Mouse (Mus musculus): ENCODE measurements around the gene Mgea5. TPM values are rescaled to one million over a fixed set of nuclear protein-coding genes. Genes with fewer than 3 reads are reported as not detected.

Mgea5 gene
- polyA plus RNA-seq, 1 experiment = 2.3 TPM

GRCm38 (mm10) chr19:45803408-45803807 is 19.8 kb upstream of the Mgea5 start:
- TF ChIP-seq GATA1 (IDR thresholded peaks at IDR 0.05; ENCODE audit: low read length) = no peak
- TF ChIP-seq TAL1 (IDR thresholded peaks at IDR 0.05; ENCODE audit: low read length) = no peak
- peaks cover 37% of the 10 kb centered on the region for H3K4me1 ChIP-seq (ENCODE audit: control insufficient read depth)
- peaks cover 7% of the 10 kb centered on the region for H3K9me3 ChIP-seq (ENCODE audit: control insufficient read depth, low read length)
- H3K27me3 ChIP-seq (ENCODE audit: control insufficient read depth) = peaks cover 9% of the 10 kb centered on the region
- no peaks in the 10 kb centered on the region for H3K36me3 ChIP-seq (ENCODE audit: control insufficient read depth)
- peak overlapping the region; percentile 55 for H3K4me3 ChIP-seq (replicated peaks)

GRCm38 (mm10) chr19:45802702-45803101 is 19.1 kb upstream of the Mgea5 start:
- Histone ChIP-seq H3K4me1 (ENCODE audit: control insufficient read depth) (peaks cover 37% of the 10 kb centered on the region), H3K27me3 (ENCODE audit: control insufficient read depth) (peaks cover 9% of the 10 kb centered on the region), H3K36me3 (ENCODE audit: control insufficient read depth) (no peaks in the 10 kb centered on the region), H3K4me3 (replicated peaks) (peak overlapping the region; percentile 55), H3K9me3 (ENCODE audit: control insufficient read depth, low read length) (peaks cover 7% of the 10 kb centered on the region)
- no peak for TF ChIP-seq TAL1 (IDR thresholded peaks at IDR 0.05; ENCODE audit: low read length)
- no peak for TF ChIP-seq GATA1 (IDR thresholded peaks at IDR 0.05; ENCODE audit: low read length)

GRCm38 (mm10) chr19:45796879-45797278 is 13.2 kb upstream of the Mgea5 start:
- H3K4me3 ChIP-seq (replicated peaks) = no peak overlapping the region
- H3K4me1 ChIP-seq (ENCODE audit: control insufficient read depth) = peaks cover 22% of the 10 kb centered on the region
- TF ChIP-seq TAL1 (IDR thresholded peaks at IDR 0.05; ENCODE audit: low read length) (no peak), GATA1 (IDR thresholded peaks at IDR 0.05; ENCODE audit: low read length) (no peak)
- no peaks in the 10 kb centered on the region for H3K36me3 ChIP-seq (ENCODE audit: control insufficient read depth)
- H3K27me3 ChIP-seq (ENCODE audit: control insufficient read depth) = no peaks in the 10 kb centered on the region
- peaks cover 7% of the 10 kb centered on the region for H3K9me3 ChIP-seq (ENCODE audit: control insufficient read depth, low read length)

- Histone ChIP-seq H3K4me3 (replicated peaks) (peak overlapping the region; percentile 16), H3K27me3 (ENCODE audit: control insufficient read depth) (no peaks in the 10 kb centered on the region), H3K9me3 (ENCODE audit: control insufficient read depth, low read length) (peaks cover 7% of the 10 kb centered on the region), H3K4me1 (ENCODE audit: control insufficient read depth) (peaks cover 21% of the 10 kb centered on the region), H3K36me3 (ENCODE audit: control insufficient read depth) (no peaks in the 10 kb centered on the region)
- TF ChIP-seq GATA1 (IDR thresholded peaks at IDR 0.05; ENCODE audit: low read length) (no peak), TAL1 (IDR thresholded peaks at IDR 0.05; ENCODE audit: low read length) (no peak)
Measured at GRCm38 (mm10) chr19:45796061-45796556, 12.5 kb upstream of the Mgea5 start.

GRCm38 (mm10) chr19:45795406-45795944 is 11.8 kb upstream of the Mgea5 start:
- Histone ChIP-seq H3K27me3 (ENCODE audit: control insufficient read depth) (no peaks in the 10 kb centered on the region), H3K9me3 (ENCODE audit: control insufficient read depth, low read length) (peaks cover 7% of the 10 kb centered on the region), H3K4me3 (replicated peaks) (no peak overlapping the region), H3K36me3 (ENCODE audit: control insufficient read depth) (no peaks in the 10 kb centered on the region; the same call in 1 of the 2 replicates), H3K4me1 (ENCODE audit: control insufficient read depth) (peaks cover 28% of the 10 kb centered on the region)
- TF ChIP-seq GATA1 (IDR thresholded peaks at IDR 0.05; ENCODE audit: low read length) (no peak), TAL1 (IDR thresholded peaks at IDR 0.05; ENCODE audit: low read length) (no peak)

- H3K4me1 ChIP-seq (ENCODE audit: control insufficient read depth) = peaks cover 34% of the 10 kb centered on the region
- peaks cover 2% of the 10 kb centered on the region for H3K9me3 ChIP-seq (ENCODE audit: control insufficient read depth, low read length)
- no peaks in the 10 kb centered on the region; the same call in 1 of the 2 replicates for H3K36me3 ChIP-seq (ENCODE audit: control insufficient read depth)
- H3K4me3 ChIP-seq (replicated peaks) = no peak overlapping the region
- TF ChIP-seq GATA1 (IDR thresholded peaks at IDR 0.05; ENCODE audit: low read length) (no peak), TAL1 (IDR thresholded peaks at IDR 0.05; ENCODE audit: low read length) (no peak)
- H3K27me3 ChIP-seq (ENCODE audit: control insufficient read depth) = no peaks in the 10 kb centered on the region
Measured at GRCm38 (mm10) chr19:45794718-45795117, 11.1 kb upstream of the Mgea5 start.

- H3K4me1 ChIP-seq (ENCODE audit: control insufficient read depth) = peaks cover 44% of the 10 kb centered on the region
- no peaks in the 10 kb centered on the region for H3K9me3 ChIP-seq (ENCODE audit: control insufficient read depth, low read length)
- TF ChIP-seq GATA1 (IDR thresholded peaks at IDR 0.05; ENCODE audit: low read length) (no peak), TAL1 (IDR thresholded peaks at IDR 0.05; ENCODE audit: low read length) (no peak)
- no peaks in the 10 kb centered on the region for H3K27me3 ChIP-seq (ENCODE audit: control insufficient read depth)
- no peak overlapping the region for H3K4me3 ChIP-seq (replicated peaks)
- H3K36me3 ChIP-seq (ENCODE audit: control insufficient read depth) = no peaks in the 10 kb centered on the region; the same call in 1 of the 2 replicates
Measured at GRCm38 (mm10) chr19:45792404-45792803, 8.8 kb upstream of the Mgea5 start.

- Histone ChIP-seq H3K27me3 (ENCODE audit: control insufficient read depth) (no peaks in the 10 kb centered on the region), H3K36me3 (ENCODE audit: control insufficient read depth) (no peaks in the 10 kb centered on the region; the same call in 1 of the 2 replicates), H3K4me1 (ENCODE audit: control insufficient read depth) (peaks cover 40% of the 10 kb centered on the region), H3K9me3 (ENCODE audit: control insufficient read depth, low read length) (no peaks in the 10 kb centered on the region), H3K4me3 (replicated peaks) (peak overlapping the region; percentile 43)
- TF ChIP-seq TAL1 (IDR thresholded peaks at IDR 0.05; ENCODE audit: low read length) (no peak), GATA1 (IDR thresholded peaks at IDR 0.05; ENCODE audit: low read length) (no peak)
Measured at GRCm38 (mm10) chr19:45789888-45790874, 6.5 kb upstream of the Mgea5 start.

- H3K4me1 ChIP-seq (ENCODE audit: control insufficient read depth) = peaks cover 42% of the 10 kb centered on the region
- TF ChIP-seq GATA1 (IDR thresholded peaks at IDR 0.05; ENCODE audit: low read length) (no peak), TAL1 (IDR thresholded peaks at IDR 0.05; ENCODE audit: low read length) (no peak)
- no peaks in the 10 kb centered on the region for H3K9me3 ChIP-seq (ENCODE audit: control insufficient read depth, low read length)
- no peaks in the 10 kb centered on the region; the same call in 1 of the 2 replicates for H3K36me3 ChIP-seq (ENCODE audit: control insufficient read depth)
- no peaks in the 10 kb centered on the region for H3K27me3 ChIP-seq (ENCODE audit: control insufficient read depth)
- no peak overlapping the region for H3K4me3 ChIP-seq (replicated peaks)
Measured at GRCm38 (mm10) chr19:45789365-45789764, 5.7 kb upstream of the Mgea5 start.
